Mouse (Mus musculus) intestine, embryonic 16.5 days (tissue): ENCODE data around the gene Wipf3. TPM values are rescaled to one million over a fixed set of nuclear protein-coding genes. Genes with fewer than 3 reads are reported as not detected.
A peak's percentile ranks its signal among the peaks of the same experiment; 100 is the strongest.

Experiments used
- ATAC-seq: fragments of 200-750 bp; cut with Nextera tagmentation; 2 replicates; pipeline ENCODE4 v1.8.0; 2017; ENCODE audit warnings: moderate TSS enrichment, moderate library complexity
- H3K27ac ChIP-seq: fragments of 300-500 bp; sonication (generic); 2 replicates; pipeline ENCODE4 v1.5.1; 2014; ENCODE audit warnings: mild to moderate bottlenecking, low read length
- H3K27me3 ChIP-seq: fragments of 300-500 bp; sonication (generic); replicated peaks from 2 replicates; pipeline ENCODE4 v1.6.1; 2014; ENCODE audit warnings: low read length, control low read depth, mixed read lengths; ENCODE audit not compliant: control insufficient read depth, insufficient read depth
- H3K36me3 ChIP-seq: fragments of 300-500 bp; sonication (generic); 2 replicates; pipeline ENCODE4 v1.6.1; 2014; ENCODE audit warnings: low read length, control low read depth; ENCODE audit not compliant: control insufficient read depth, insufficient read depth
- H3K4me1 ChIP-seq: fragments of 300-500 bp; sonication (generic); 2 replicates; pipeline ENCODE4 v1.6.1; 2014; ENCODE audit warnings: low read length, control low read depth, mixed read lengths; ENCODE audit not compliant: control insufficient read depth, insufficient read depth
- H3K4me2 ChIP-seq: fragments of 300-500 bp; sonication (generic); 2 replicates; pipeline ENCODE4 v1.6.1; 2014; ENCODE audit warnings: low read depth, low read length, control low read depth
- H3K4me3 ChIP-seq: fragments of 300-500 bp; sonication (generic); 2 replicates; pipeline ENCODE4 v1.5.1; 2014; ENCODE audit warnings: mild to moderate bottlenecking, low read length
- H3K9ac ChIP-seq: fragments of 300-500 bp; sonication (generic); 2 replicates; pipeline ENCODE4 v1.6.1; 2014; ENCODE audit warnings: low read depth, low read length
- H3K9me3 ChIP-seq: fragments of 300-500 bp; sonication (generic); 2 replicates; pipeline ENCODE4 v1.6.1; 2016; ENCODE audit warnings: low read length, control low read depth; ENCODE audit not compliant: control insufficient read depth
- WGBS: fragments of 180-500 bp; shearing (Covaris S2); extraction: QIAGEN DNeasy Blood & Tissue Kit; methylation state at CpG from one replicate; pipeline ENCODE4 v1.1.7; 2014; 5-methylcytosine and 5-hydroxymethylcytosine counted together
- polyA plus RNA-seq: library from polyadenylated mRNA; unstranded; fragments of >200 nt; fragmentation: Nextera tagmentation; extraction: Ambion mirVana; gene quantifications from 2 replicates; pipeline ENCODE4 v1.2.1, GENCODE M21; 2015

Gene Wipf3
- polyA plus RNA-seq, 1 experiment from 2014 or later: 1.7 TPM

- Histone ChIP-seq H3K9me3 (no peaks in the 10 kb centered on the region), H3K4me2 (no peak overlapping the region), H3K4me1 (no peaks in the 10 kb centered on the region), H3K4me3 (no peak overlapping the region), H3K9ac (no peak overlapping the region), H3K27ac (no peak overlapping the region), H3K36me3 (no peaks in the 10 kb centered on the region), H3K27me3 (no peaks in the 10 kb centered on the region)
- WGBS: 79% methylated on average over 11 of the region's 11 CpGs
- no peak for ATAC-seq
Measured at GRCm38 (mm10) chr6:54506318-54506717, 76.9 kb downstream of the Wipf3 start.

GRCm38 (mm10) chr6:54507002-54507401, 77.6 kb downstream of the Wipf3 start:
- H3K36me3 ChIP-seq: no peaks in the 10 kb centered on the region
- H3K4me1 ChIP-seq: no peaks in the 10 kb centered on the region
- no peak overlapping the region for H3K4me2 ChIP-seq
- H3K4me3 ChIP-seq: no peak overlapping the region
- WGBS: 32% methylated on average over 8 of the region's 8 CpGs
- ATAC-seq: 0 out of 2 replicates have a peak, but pooled peaks have one; percentile 38
- H3K9me3 ChIP-seq: no peaks in the 10 kb centered on the region
- H3K27ac ChIP-seq: no peak overlapping the region
- H3K9ac ChIP-seq: no peak overlapping the region
- H3K27me3 ChIP-seq: no peaks in the 10 kb centered on the region

GRCm38 (mm10) chr6:54507808-54508207, 78.4 kb downstream of the Wipf3 start:
- no peak overlapping the region for H3K9ac ChIP-seq
- no peaks in the 10 kb centered on the region for H3K4me1 ChIP-seq
- no peak overlapping the region for H3K4me3 ChIP-seq
- WGBS: 63% methylated on average over 5 of the region's 5 CpGs
- H3K9me3 ChIP-seq: no peaks in the 10 kb centered on the region
- H3K4me2 ChIP-seq: no peak overlapping the region
- ATAC-seq: no peak
- no peaks in the 10 kb centered on the region for H3K27me3 ChIP-seq
- H3K36me3 ChIP-seq: no peaks in the 10 kb centered on the region
- H3K27ac ChIP-seq: no peak overlapping the region

GRCm38 (mm10) chr6:54508256-54508793, 78.9 kb downstream of the Wipf3 start:
- H3K9me3 ChIP-seq: no peaks in the 10 kb centered on the region
- 58% methylated on average over 6 of the region's 6 CpGs for WGBS
- H3K9ac ChIP-seq: no peak overlapping the region
- no peak for ATAC-seq
- H3K4me2 ChIP-seq: no peak overlapping the region
- no peak overlapping the region for H3K4me3 ChIP-seq
- no peaks in the 10 kb centered on the region for H3K36me3 ChIP-seq
- H3K4me1 ChIP-seq: no peaks in the 10 kb centered on the region
- H3K27me3 ChIP-seq: no peaks in the 10 kb centered on the region
- H3K27ac ChIP-seq: no peak overlapping the region

- 92% methylated on average over 13 of the region's 13 CpGs for WGBS
Measured at GRCm38 (mm10) chr6:54509264-54509663, 79.9 kb downstream of the Wipf3 start.

GRCm38 (mm10) chr6:54512256-54512655, 82.9 kb downstream of the Wipf3 start:
- Histone ChIP-seq H3K36me3 (no peaks in the 10 kb centered on the region), H3K4me1 (no peaks in the 10 kb centered on the region), H3K4me3 (no peak overlapping the region), H3K4me2 (no peak overlapping the region), H3K9ac (no peak overlapping the region), H3K9me3 (no peaks in the 10 kb centered on the region), H3K27me3 (no peaks in the 10 kb centered on the region), H3K27ac (no peak overlapping the region)
- 71% methylated on average over 2 of the region's 2 CpGs for WGBS
- ATAC-seq: no peak

More at GRCm38 (mm10) chr6:54509264-54509663, 79.9 kb downstream of the Wipf3 start:
- Histone ChIP-seq H3K4me2 (no peak overlapping the region), H3K36me3 (no peaks in the 10 kb centered on the region), H3K9me3 (no peaks in the 10 kb centered on the region), H3K9ac (no peak overlapping the region), H3K4me1 (no peaks in the 10 kb centered on the region), H3K4me3 (no peak overlapping the region), H3K27ac (no peak overlapping the region), H3K27me3 (no peaks in the 10 kb centered on the region)
- ATAC-seq: no peak

GRCm38 (mm10) chr6:54516512-54517134, 87.2 kb downstream of the Wipf3 start:
- no peaks in the 10 kb centered on the region for H3K27me3 ChIP-seq
- H3K4me1 ChIP-seq: no peaks in the 10 kb centered on the region
- WGBS: 88% methylated on average over 2 of the region's 2 CpGs
- no peaks in the 10 kb centered on the region for H3K36me3 ChIP-seq
- no peak overlapping the region for H3K4me3 ChIP-seq
- ATAC-seq: no peak
- no peaks in the 10 kb centered on the region for H3K9me3 ChIP-seq
- H3K27ac ChIP-seq: no peak overlapping the region
- H3K4me2 ChIP-seq: no peak overlapping the region
- no peak overlapping the region for H3K9ac ChIP-seq

- Histone ChIP-seq H3K27ac (no peak overlapping the region), H3K27me3 (no peaks in the 10 kb centered on the region)
- 65% methylated on average over 5 of the region's 5 CpGs for WGBS
Measured at GRCm38 (mm10) chr6:54518758-54519157, 89.4 kb downstream of the Wipf3 start.

GRCm38 (mm10) chr6:54528666-54529065, 99.3 kb downstream of the Wipf3 start:
- Histone ChIP-seq H3K27me3 (no peaks in the 10 kb centered on the region), H3K4me2 (no peak overlapping the region), H3K4me1 (no peaks in the 10 kb centered on the region), H3K4me3 (no peak overlapping the region), H3K36me3 (no peaks in the 10 kb centered on the region), H3K27ac (no peak overlapping the region), H3K9me3 (no peaks in the 10 kb centered on the region), H3K9ac (no peak overlapping the region)
- no peak for ATAC-seq
- WGBS: 89% methylated on average over 8 of the region's 8 CpGs

More at GRCm38 (mm10) chr6:54518758-54519157, 89.4 kb downstream of the Wipf3 start:
- H3K4me3 ChIP-seq: no peak overlapping the region
- ATAC-seq: no peak
- H3K9me3 ChIP-seq: no peaks in the 10 kb centered on the region
- no peak overlapping the region for H3K4me2 ChIP-seq
- no peaks in the 10 kb centered on the region for H3K36me3 ChIP-seq
- no peaks in the 10 kb centered on the region for H3K4me1 ChIP-seq
- H3K9ac ChIP-seq: no peak overlapping the region

- ATAC-seq: no peak
- Histone ChIP-seq H3K4me3 (no peak overlapping the region), H3K36me3 (no peaks in the 10 kb centered on the region), H3K4me1 (no peaks in the 10 kb centered on the region), H3K9me3 (no peaks in the 10 kb centered on the region), H3K27ac (no peak overlapping the region), H3K9ac (no peak overlapping the region), H3K27me3 (no peaks in the 10 kb centered on the region), H3K4me2 (no peak overlapping the region)
- 94% methylated on average over 2 of the region's 2 CpGs for WGBS
Measured at GRCm38 (mm10) chr6:54530182-54530581, 100.8 kb downstream of the Wipf3 start.
